Mouse (Mus musculus): ENCODE data around the gene Nxpe3. TPM values are rescaled to one million over a fixed set of nuclear protein-coding genes. Genes with fewer than 3 reads are reported as not detected.

Gene Nxpe3
- 7.8 TPM for polyA plus RNA-seq (2017; shearing (Covaris generic))

DNA sequence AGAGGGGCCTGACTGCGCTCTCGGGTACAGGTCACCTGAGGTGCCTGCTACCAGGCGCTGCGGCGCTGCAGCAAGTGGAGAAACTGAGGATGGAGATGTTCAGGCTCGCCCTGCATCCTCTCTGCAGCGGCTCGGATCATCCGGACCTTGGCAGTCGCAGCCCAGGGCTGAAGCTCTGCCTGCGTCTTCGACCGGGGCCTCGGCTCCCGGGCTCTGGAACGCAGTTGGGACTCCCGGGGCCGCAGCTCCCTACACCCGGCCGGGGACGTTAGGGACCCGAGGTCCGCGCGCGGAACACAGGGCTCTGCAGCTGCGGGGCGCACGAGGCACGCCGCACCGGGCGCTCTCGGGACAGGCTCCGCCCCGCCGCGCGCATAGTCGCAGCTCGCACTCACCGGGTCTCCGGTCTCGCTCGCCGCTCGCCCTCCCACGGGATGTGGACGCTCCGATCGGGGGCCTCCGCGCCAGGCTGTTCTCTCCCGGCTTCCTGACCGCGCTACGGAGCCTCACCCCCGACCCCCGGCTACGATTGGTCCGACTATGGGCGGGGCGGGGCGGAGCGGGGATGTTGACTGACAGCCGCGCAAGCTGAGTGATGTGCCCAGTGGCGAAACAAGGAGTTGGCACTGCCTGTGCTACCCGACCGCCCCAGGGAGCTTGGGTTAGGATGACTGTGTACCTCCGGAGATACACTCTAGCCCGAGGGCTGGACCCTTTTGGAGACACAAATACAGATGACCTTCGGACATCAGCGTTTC, at the start of gene Nxpe3:
Nxpe3 (minus strand) TSS at position 393 of the 758 bp plus-strand sequence.

GRCm38 (mm10) chr16:55934453-55935037, 39.5 kb upstream of the Nxpe3 start, which contains the start of gene Cep97:
Gene Cep97 (minus strand): TSS chr16:55934855.

DNA sequence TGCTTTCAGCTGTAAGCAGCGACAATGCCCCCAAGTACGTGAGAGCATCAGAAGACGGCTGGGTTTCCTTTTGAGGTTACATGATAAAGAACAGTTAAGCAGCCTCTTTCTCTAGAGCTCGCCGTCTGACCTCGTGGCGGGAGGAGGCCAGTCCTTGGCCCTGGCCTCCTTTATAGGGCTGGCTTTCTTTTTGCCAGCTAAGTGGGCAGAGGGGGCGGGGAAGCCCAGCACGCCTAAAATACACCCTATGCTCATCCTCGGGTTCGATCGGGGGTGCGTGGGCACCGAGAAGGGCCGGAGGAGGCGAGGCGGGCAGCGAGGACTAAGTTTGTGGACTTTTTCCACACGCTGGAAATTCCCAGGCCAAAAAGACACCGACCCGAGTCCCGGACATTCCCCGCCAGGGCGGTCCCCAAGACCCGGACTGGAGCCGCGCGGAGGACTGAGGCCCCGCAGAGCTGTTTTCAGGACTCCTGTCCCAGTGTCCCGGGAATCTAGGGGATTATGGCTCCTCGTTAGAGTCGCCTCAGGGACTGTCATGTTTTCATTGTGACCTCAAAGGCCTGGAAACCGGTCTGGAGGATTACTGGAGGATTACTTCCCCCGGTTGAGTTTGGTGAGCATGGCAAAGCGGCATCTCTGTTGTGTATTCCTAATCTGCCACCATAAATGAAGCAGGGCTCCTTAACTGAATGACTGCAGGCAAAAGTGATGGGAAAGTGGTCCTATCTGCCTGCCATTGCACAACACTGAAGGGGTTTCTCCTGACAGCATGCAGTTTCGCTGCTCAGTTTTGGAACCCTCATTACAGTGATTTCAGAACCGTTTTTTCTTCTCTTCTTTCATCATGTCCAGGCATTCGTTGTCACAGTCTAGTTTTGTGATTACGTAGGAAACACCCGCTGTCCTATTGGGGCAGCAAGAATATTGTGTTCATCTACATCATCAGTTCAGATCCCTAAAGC, 56.3 kb downstream of the Nxpe3 start, which contains the start of gene Nfkbiz:
Nfkbiz (minus strand) TSS at position 390 of the 965 bp plus-strand sequence.

Other genes with a start within 250 kb of the Nxpe3 start
- gene Nfkbiz, start 56.4 kb downstream of the Nxpe3 start, polyA plus RNA-seq (2017; shearing (Covaris generic)), result 958 TPM
- 29.3 TPM for gene Cep97, start 39.6 kb upstream of the Nxpe3 start, polyA plus RNA-seq (2017; shearing (Covaris generic))
- gene Rpl24, start 71.0 kb upstream of the Nxpe3 start, polyA plus RNA-seq (2017; shearing (Covaris generic)), result 560 TPM
- 82.7 TPM for gene Zbtb11, start 78.6 kb upstream of the Nxpe3 start, polyA plus RNA-seq (2017; shearing (Covaris generic))
- 108 TPM for gene Pcnp, start 134.5 kb upstream of the Nxpe3 start, polyA plus RNA-seq (2017; shearing (Covaris generic))
- gene Trmt10c, start 142.5 kb upstream of the Nxpe3 start, polyA plus RNA-seq (2017; shearing (Covaris generic)), result 29.9 TPM
- 35.8 TPM for gene Senp7, start 153.1 kb upstream of the Nxpe3 start, polyA plus RNA-seq (2017; shearing (Covaris generic))

Data from effector memory CD4-positive, alpha-beta T cell, adult 7 months (primary cell).